Mouse (Mus musculus) embryo, embryonic 9.5 days (tissue): ENCODE measurements around the gene Eps15.
A peak's percentile ranks its signal among the peaks of the same experiment; 100 is the strongest.

Experiments used
- DNase-seq: peaks from one replicate; pipeline ENCODE4 v3.0.0-alpha.2; 2017; ENCODE audit errors: extremely low spot score

The Eps15 gene

GRCm38 (mm10) chr4:109279689-109280458 is at the start of gene Eps15:
Gene Eps15 (plus strand): TSS chr4:109280268.
- DNase-seq, result peak; percentile 93

- DNase-seq, result no peak
These were observed 45.9 kb upstream of the Eps15 start, which contains the start of gene Calr4 for GRCm38 (mm10) chr4:109234185-109234584. Gene Calr4 (plus strand): TSS chr4:109234485.

- no peak for DNase-seq
These were observed 45.2 kb upstream of the Eps15 start for GRCm38 (mm10) chr4:109234806-109235350.

GRCm38 (mm10) chr4:109236186-109236879 is 43.7 kb upstream of the Eps15 start:
- no peak for DNase-seq

GRCm38 (mm10) chr4:109238428-109239268 is 41.4 kb upstream of the Eps15 start:
- no peak for DNase-seq

- peak; percentile 8 for DNase-seq
These were observed 38.8 kb upstream of the Eps15 start for GRCm38 (mm10) chr4:109241221-109241620.

GRCm38 (mm10) chr4:109241934-109242333 is 38.1 kb upstream of the Eps15 start:
- no peak for DNase-seq

GRCm38 (mm10) chr4:109244506-109244905 is 35.6 kb upstream of the Eps15 start:
- no peak for DNase-seq

- no peak for DNase-seq
These were observed 35.0 kb upstream of the Eps15 start for GRCm38 (mm10) chr4:109245016-109245620.

GRCm38 (mm10) chr4:109251605-109252004 is 28.5 kb upstream of the Eps15 start:
- peak; percentile 20 for DNase-seq

GRCm38 (mm10) chr4:109252199-109252598 is 27.9 kb upstream of the Eps15 start:
- no peak for DNase-seq

GRCm38 (mm10) chr4:109253664-109254151 is 26.4 kb upstream of the Eps15 start:
- DNase-seq, result no peak

GRCm38 (mm10) chr4:109254511-109254910 is 25.6 kb upstream of the Eps15 start:
- no peak for DNase-seq

- no peak for DNase-seq
These were observed 24.7 kb upstream of the Eps15 start for GRCm38 (mm10) chr4:109255321-109255720.

- DNase-seq, result no peak
These were observed 24.2 kb upstream of the Eps15 start for GRCm38 (mm10) chr4:109255727-109256417.

- no peak for DNase-seq
These were observed 23.3 kb upstream of the Eps15 start for GRCm38 (mm10) chr4:109256791-109257190.

- no peak for DNase-seq
These were observed 22.4 kb upstream of the Eps15 start for GRCm38 (mm10) chr4:109257639-109258038.

- DNase-seq, result no peak
These were observed 18.0 kb upstream of the Eps15 start for GRCm38 (mm10) chr4:109262068-109262467.

GRCm38 (mm10) chr4:109266056-109266455 is 14.0 kb upstream of the Eps15 start:
- DNase-seq, result no peak

- DNase-seq, result no peak
These were observed 13.3 kb upstream of the Eps15 start for GRCm38 (mm10) chr4:109266744-109267143.

- no peak for DNase-seq
These were observed 12.6 kb upstream of the Eps15 start for GRCm38 (mm10) chr4:109267452-109267851.
